Mouse (Mus musculus) liver, adult 2 months (tissue): ENCODE measurements around the gene Catsper2. TPM values are rescaled to one million over a fixed set of nuclear protein-coding genes. Genes with fewer than 3 reads are reported as not detected.
A peak's percentile ranks its signal among the peaks of the same experiment; 100 is the strongest.

Source experiments
- DNase-seq: peaks from one replicate; pipeline ENCODE4 v3.0.0-alpha.2; 2011; ENCODE audit warnings: low read depth, low spot score; ENCODE audit errors: extremely low read depth
- H3K27ac ChIP-seq: fragments of 200-500 bp; replicated peaks from 2 replicates; pipeline ENCODE4 v1.5.1; 2012; ENCODE audit warnings: low read depth, mild to moderate bottlenecking, control low read depth, inconsistent platforms, low read length; ENCODE audit not compliant: insufficient read depth
- H3K27me3 ChIP-seq: fragments of 200-500 bp; 2 replicates; pipeline ENCODE4 v1.6.1; 2012; ENCODE audit warnings: mild to moderate bottlenecking, moderate library complexity, low read length, inconsistent platforms; ENCODE audit not compliant: control insufficient read depth, insufficient read depth
- H3K36me3 ChIP-seq: fragments of 200-500 bp; 2 replicates; pipeline ENCODE4 v1.6.1; 2012; ENCODE audit warnings: low read length, inconsistent platforms; ENCODE audit not compliant: control insufficient read depth, insufficient read depth
- H3K4me1 ChIP-seq: fragments of 200-500 bp; 2 replicates; pipeline ENCODE4 v1.6.1; 2011; ENCODE audit warnings: low read length; ENCODE audit not compliant: control insufficient read depth, insufficient read depth
- H3K4me3 ChIP-seq: fragments of 200-500 bp; 2 replicates; pipeline ENCODE4 v1.5.1; 2011; ENCODE audit warnings: low read depth, mild to moderate bottlenecking, control low read depth, low read length, moderate library complexity; ENCODE audit not compliant: insufficient read depth
- H3K79me2 ChIP-seq: fragments of 200-500 bp; 2 replicates; pipeline ENCODE4 v1.6.1; 2012; ENCODE audit warnings: inconsistent platforms, mild to moderate bottlenecking, low read length, moderate library complexity; ENCODE audit not compliant: control insufficient read depth, insufficient read depth
- H3K9ac ChIP-seq: fragments of 200-500 bp; 2 replicates; pipeline ENCODE4 v1.6.1; 2012; ENCODE audit warnings: low read depth, mild to moderate bottlenecking, control low read depth, inconsistent platforms, low read length
- CTCF ChIP-seq: fragments of 200-500 bp; IDR thresholded peaks from 2 replicates; pipeline ENCODE4 v1.5.1; 2011; ENCODE audit warnings: low read depth, low read length, control low read depth
- POLR2A ChIP-seq: fragments of 200-500 bp; IDR thresholded peaks from 2 replicates; pipeline ENCODE4 v1.6.1; 2011; ENCODE audit warnings: low read length, control low read depth; ENCODE audit not compliant: insufficient read depth; ENCODE audit errors: extremely low read depth
- WGBS: fragments of 180-500 bp; shearing (Covaris S2); methylation state at CpG from one replicate; pipeline ENCODE4 v1.1.7; 2018; 5-methylcytosine and 5-hydroxymethylcytosine counted together
- polyA plus RNA-seq: library from polyadenylated mRNA; depleted of rRNA; stranded (reverse); fragments of >200 nt; gene quantifications from 2 replicates; pipeline ENCODE4 v1.2.3, GENCODE M21; 2012; rRNA removed
- total RNA-seq: library from RNA; depleted of rRNA; stranded (reverse); fragments of >200 nt; gene quantifications from 2 replicates; pipeline ENCODE4 v1.2.3, GENCODE M21; 2014; rRNA removed

Catsper2 gene
- total and polyA plus RNA-seq, 2 experiments: 2.5 to 2.9 TPM

- no peak overlapping the region for H3K4me3 ChIP-seq
- H3K27ac ChIP-seq: no peak overlapping the region
- H3K36me3 ChIP-seq: no peaks in the 10 kb centered on the region
- H3K27me3 ChIP-seq: peaks cover 16% of the 10 kb centered on the region
- no peak for TF ChIP-seq POLR2A
- no peak for TF ChIP-seq CTCF
- H3K4me1 ChIP-seq: 0 out of 2 replicates have a peak, but pooled peaks cover 2% of the 10 kb centered on the region
- DNase-seq: no peak
- H3K79me2 ChIP-seq: no peaks in the 10 kb centered on the region
- no peak overlapping the region for H3K9ac ChIP-seq
- under 1% methylated on average over 16 of the region's 16 CpGs for WGBS
Measured at GRCm38 (mm10) chr2:121358381-121358780, 55.2 kb downstream of the Catsper2 start.

DNA sequence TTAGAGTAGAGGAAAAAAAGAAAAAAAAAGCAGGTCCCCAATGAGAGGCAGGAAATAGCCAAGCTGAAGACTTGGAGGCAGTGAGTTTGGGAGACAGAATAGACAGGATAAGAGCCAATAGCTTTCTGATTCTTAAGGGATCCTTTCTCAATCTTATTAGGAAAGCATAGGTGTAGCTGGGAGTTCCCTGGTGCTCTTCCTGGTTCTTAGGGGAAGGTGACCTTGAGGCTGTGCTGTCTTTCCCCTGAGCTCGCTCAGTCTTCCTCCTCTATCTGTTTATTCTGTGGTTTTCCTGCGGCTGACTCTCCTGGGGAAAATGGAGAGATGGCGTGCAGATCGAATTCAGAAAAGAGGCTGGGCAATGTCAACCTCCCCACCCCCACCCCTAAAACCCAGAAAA is 55.6 kb downstream of the Catsper2 start:
- Histone ChIP-seq H3K36me3 (no peaks in the 10 kb centered on the region), H3K79me2 (no peaks in the 10 kb centered on the region), H3K4me1 (0 out of 2 replicates have a peak, but pooled peaks cover 2% of the 10 kb centered on the region), H3K27ac (no peak overlapping the region), H3K4me3 (no peak overlapping the region), H3K27me3 (peaks cover 16% of the 10 kb centered on the region), H3K9ac (no peak overlapping the region)
- TF ChIP-seq CTCF: no peak
- no peak for TF ChIP-seq POLR2A
- 4% methylated on average over 4 of the region's 4 CpGs for WGBS
- DNase-seq: no peak

DNA sequence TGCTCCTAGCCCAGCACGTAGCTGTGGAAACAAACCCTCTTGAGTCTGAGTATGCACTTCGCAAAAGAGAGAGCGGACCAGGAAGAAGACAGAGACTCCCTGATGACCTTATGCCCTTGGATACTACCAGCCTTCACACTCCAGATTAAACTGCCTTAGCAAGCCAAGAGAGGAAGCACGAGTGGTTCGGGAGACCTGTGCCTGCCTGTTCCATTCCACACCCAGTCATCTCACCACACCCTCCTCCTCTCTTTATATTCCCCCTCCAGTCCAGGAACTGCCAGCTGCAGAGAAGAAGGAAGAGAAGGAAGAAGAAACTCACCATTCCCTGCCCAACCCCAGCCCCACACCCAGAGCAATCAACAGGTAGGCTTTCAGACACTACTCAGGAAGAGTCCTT is 56.1 kb downstream of the Catsper2 start, which contains the start of gene Ckmt1:
TSS of gene Ckmt1 (plus strand) at position 221 of the 400 bp plus-strand sequence.
- DNase-seq: no peak
- no peaks in the 10 kb centered on the region for H3K36me3 ChIP-seq
- no peak within 1 kb of the TSS for H3K9ac ChIP-seq
- 49% methylated on average over 5 of the region's 5 CpGs for WGBS
- no peak within 1 kb of the TSS for H3K4me3 ChIP-seq
- peaks cover 14% of the 10 kb centered on the region for H3K27me3 ChIP-seq
- 0 out of 2 replicates have a peak, but pooled peaks cover 2% of the 10 kb centered on the region for H3K4me1 ChIP-seq
- no peaks in the 10 kb centered on the region for H3K79me2 ChIP-seq
- H3K27ac ChIP-seq: no peak within 1 kb of the TSS
- TF ChIP-seq CTCF (no peak), POLR2A (no peak)

GRCm38 (mm10) chr2:121354820-121355592 is 58.6 kb downstream of the Catsper2 start, which contains the start of gene Ppip5k1:
Gene Ppip5k1, minus strand, starts transcription at chr2:121355396.
- Histone ChIP-seq H3K27me3 (peaks cover 12% of the 10 kb centered on the region), H3K4me3 (peak within 1 kb of the TSS; percentile 86), H3K4me1 (0 out of 2 replicates have a peak, but pooled peaks cover 2% of the 10 kb centered on the region), H3K36me3 (no peaks in the 10 kb centered on the region), H3K9ac (peak within 1 kb of the TSS; percentile 80), H3K79me2 (no peaks in the 10 kb centered on the region), H3K27ac (no peak within 1 kb of the TSS)
- peak; percentile 79 for DNase-seq
- under 1% methylated on average over 58 of the region's 58 CpGs for WGBS
- TF ChIP-seq CTCF (peak; percentile 95), POLR2A (no peak)

DNA sequence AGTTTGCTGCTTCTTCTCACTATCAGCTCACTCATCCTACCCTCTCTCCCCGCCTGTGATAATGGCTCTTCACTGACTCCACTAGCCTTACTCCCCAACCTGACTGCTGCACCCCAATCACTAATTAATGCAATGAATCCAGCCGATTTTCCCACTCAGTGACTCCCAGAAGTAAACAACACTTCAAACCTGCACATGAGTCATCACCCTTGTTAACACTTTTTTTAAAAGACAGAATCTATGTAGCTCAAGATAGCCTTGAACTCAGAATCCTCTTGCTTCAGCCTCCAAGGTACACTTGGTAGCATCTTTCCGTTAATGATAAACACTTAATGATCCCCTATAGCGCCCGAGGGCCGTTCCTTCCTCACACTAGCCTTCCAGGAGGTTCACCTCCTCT is 59.2 kb downstream of the Catsper2 start:
- no peaks in the 10 kb centered on the region for H3K79me2 ChIP-seq
- H3K27ac ChIP-seq: no peak overlapping the region
- no peaks in the 10 kb centered on the region for H3K36me3 ChIP-seq
- H3K27me3 ChIP-seq: peaks cover 10% of the 10 kb centered on the region
- peak overlapping the region; percentile 86 for H3K4me3 ChIP-seq
- no peak for TF ChIP-seq CTCF
- TF ChIP-seq POLR2A: no peak
- 7% methylated on average over 6 of the region's 6 CpGs for WGBS
- H3K4me1 ChIP-seq: 0 out of 2 replicates have a peak, but pooled peaks cover 2% of the 10 kb centered on the region
- no peak for DNase-seq
- H3K9ac ChIP-seq: peak overlapping the region; percentile 80

- Histone ChIP-seq H3K4me1 (0 out of 2 replicates have a peak, but pooled peaks cover 2% of the 10 kb centered on the region), H3K9ac (no peak overlapping the region), H3K27me3 (peaks cover 1% of the 10 kb centered on the region; the same call in 1 of the 2 replicates), H3K4me3 (no peak overlapping the region), H3K79me2 (no peaks in the 10 kb centered on the region), H3K36me3 (peaks cover 2% of the 10 kb centered on the region; the same call in 1 of the 2 replicates), H3K27ac (no peak overlapping the region)
- DNase-seq: no peak
- no peak for TF ChIP-seq POLR2A
- TF ChIP-seq CTCF: no peak
- WGBS: 58% methylated on average over 8 of the region's 8 CpGs
Measured at GRCm38 (mm10) chr2:121353156-121353555, 60.4 kb downstream of the Catsper2 start.

Other genes starting within 250 kb of the Catsper2 start
- gene Tubgcp4, start 243.1 kb downstream of the Catsper2 start, total RNA-seq: 15.9 and 16.8 TPM in 2 replicates
- gene Tubgcp4, start 243.1 kb downstream of the Catsper2 start, polyA plus RNA-seq: 19.1 and 20.2 TPM in 2 replicates
- 5.4 and 5.9 TPM in 2 replicates for gene Zscan29, start 242.7 kb downstream of the Catsper2 start, total RNA-seq
- gene Zscan29, start 242.7 kb downstream of the Catsper2 start, polyA plus RNA-seq: 2.0 and 2.8 TPM in 2 replicates
- 9.1 and 9.5 TPM in 2 replicates for gene Trp53bp1, start 142.4 kb downstream of the Catsper2 start, total RNA-seq
- gene Trp53bp1, start 142.4 kb downstream of the Catsper2 start, polyA plus RNA-seq: 5.7 and 6.8 TPM in 2 replicates
- under 0.01 and 0.13 TPM in 2 replicates for gene Map1a, start 124.2 kb downstream of the Catsper2 start, total RNA-seq
- gene Map1a, start 124.2 kb downstream of the Catsper2 start, polyA plus RNA-seq: 0.22 and 0.44 TPM in 2 replicates
- 2.4 and 2.6 TPM in 2 replicates for gene Ppip5k1, start 58.4 kb downstream of the Catsper2 start, total RNA-seq
- 3.6 and 4.3 TPM in 2 replicates for gene Ppip5k1, start 58.4 kb downstream of the Catsper2 start, polyA plus RNA-seq
- 2.0 TPM in 1 of 2 replicates, not detected in the other for gene Ckmt1, start 56.1 kb downstream of the Catsper2 start, total RNA-seq
- gene Ckmt1, start 56.1 kb downstream of the Catsper2 start, polyA plus RNA-seq: 0.73 and 1.2 TPM in 2 replicates
- gene Strc, start 26.6 kb downstream of the Catsper2 start, total RNA-seq: not detected in 2 replicates
- not detected in 2 replicates for gene Strc, start 26.6 kb downstream of the Catsper2 start, polyA plus RNA-seq
- gene Pdia3, start within 50 bp of the Catsper2 start, total RNA-seq: 193 and 226 TPM in 2 replicates
- gene Pdia3, start within 50 bp of the Catsper2 start, polyA plus RNA-seq: 412 and 434 TPM in 2 replicates
- gene Ell3, start 30.5 kb upstream of the Catsper2 start, total RNA-seq: 3.2 and 6.0 TPM in 2 replicates
- gene Ell3, start 30.5 kb upstream of the Catsper2 start, polyA plus RNA-seq: 1.9 and 2.2 TPM in 2 replicates
- 56.6 and 81.7 TPM in 2 replicates for gene Serf2, start 35.4 kb upstream of the Catsper2 start, total RNA-seq
- 200 and 211 TPM in 2 replicates for gene Serf2, start 35.4 kb upstream of the Catsper2 start, polyA plus RNA-seq
- gene Hypk, start 39.5 kb upstream of the Catsper2 start, total RNA-seq: 21.1 and 27.4 TPM in 2 replicates
- 3.5 and 4.8 TPM in 2 replicates for gene Hypk, start 39.5 kb upstream of the Catsper2 start, polyA plus RNA-seq
- not detected in 2 replicates for gene Serinc4, start 43.0 kb upstream of the Catsper2 start, total RNA-seq
- 0.11 TPM in 2 replicates for gene Serinc4, start 43.0 kb upstream of the Catsper2 start, polyA plus RNA-seq
- 7.4 and 9.0 TPM in 2 replicates for gene Mfap1b, start 60.3 kb upstream of the Catsper2 start, total RNA-seq
- 1.4 and 1.7 TPM in 2 replicates for gene Mfap1b, start 60.3 kb upstream of the Catsper2 start, polyA plus RNA-seq
- 6.6 and 9.7 TPM in 2 replicates for gene Mfap1a, start 92.9 kb upstream of the Catsper2 start, total RNA-seq
- 1.2 TPM in 2 replicates for gene Mfap1a, start 92.9 kb upstream of the Catsper2 start, polyA plus RNA-seq
- gene Wdr76, start 92.9 kb upstream of the Catsper2 start, total RNA-seq: 1.5 and 2.1 TPM in 2 replicates
- 0.70 and 1.2 TPM in 2 replicates for gene Wdr76, start 92.9 kb upstream of the Catsper2 start, polyA plus RNA-seq